Mouse (Mus musculus) liver, adult 2 months (tissue): ENCODE data around the gene Gm49366.

Experiments
- CTCF ChIP-seq: fragments of 200-500 bp; IDR thresholded peaks from 2 replicates; pipeline ENCODE4 v1.5.1; 2011; ENCODE audit warnings: low read depth, low read length, control low read depth
- POLR2A ChIP-seq: fragments of 200-500 bp; IDR thresholded peaks from 2 replicates; pipeline ENCODE4 v1.6.1; 2011; ENCODE audit warnings: low read length, control low read depth; ENCODE audit not compliant: insufficient read depth; ENCODE audit errors: extremely low read depth

DNA sequence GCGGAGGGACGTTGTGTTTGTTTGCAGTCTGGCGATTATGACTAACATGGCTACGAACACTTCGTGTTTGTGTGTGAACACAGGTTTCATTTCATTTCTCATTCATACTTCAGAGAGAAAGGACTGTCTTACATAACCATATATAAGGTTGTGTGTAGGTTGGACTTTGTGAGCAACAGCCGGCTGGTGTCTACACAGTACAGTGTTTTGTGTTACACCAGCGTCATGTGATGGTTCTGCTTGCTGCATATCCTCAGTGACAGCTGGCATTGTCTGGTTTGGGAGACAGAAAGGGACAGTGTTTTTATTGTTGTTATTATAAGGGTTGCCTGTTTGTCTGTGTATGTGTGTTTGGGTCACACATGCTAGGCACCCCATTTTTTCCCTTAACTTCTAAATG lies 25.0 kb upstream of the Gm49366 start:
- TF ChIP-seq POLR2A (no peak), CTCF (no peak)
